Mouse (Mus musculus): ENCODE measurements at regions not wholly inside any gene's neighbourhood (a gene's known extent, or its start where the extent isn't known, plus 50 kb on each side); places are given as distances from the start of the nearest gene placed in this dataset.
A peak's percentile ranks its signal among the peaks of the same experiment; 100 is the strongest.

- Histone ChIP-seq H3K4me2 (no peak overlapping the region), H3K27ac (ENCODE audit: low read depth, low read length) (no peak overlapping the region), H3K4me3 (ENCODE audit: low read depth, low read length) (no peak overlapping the region), H3K9me3 (ENCODE audit: control insufficient read depth, low read length) (no peaks in the 10 kb centered on the region), H3K36me3 (ENCODE audit: control insufficient read depth, insufficient read depth, low read length) (no peaks in the 10 kb centered on the region), H3K27me3 (ENCODE audit: control insufficient read depth, insufficient read depth, low read length) (no peaks in the 10 kb centered on the region), H3K9ac (ENCODE audit: low read length) (no peak overlapping the region), H3K4me1 (ENCODE audit: control insufficient read depth, insufficient read depth, low read length) (no peaks in the 10 kb centered on the region)
- DNase-seq (ENCODE audit: low spot score, missing footprints) (no peak), ATAC-seq (ENCODE audit: low FRiP score) (no peak)
- WGBS = 89% methylated on average over 8 of the region's 8 CpGs
Observed at GRCm38 (mm10) chr13:99750729-99751128, 150.2 kb downstream of the Cartpt start.

GRCm38 (mm10) chr13:99749342-99749741 is 151.5 kb downstream of the Cartpt start:
- ATAC-seq (ENCODE audit: low FRiP score) (no peak), DNase-seq (ENCODE audit: low spot score, missing footprints) (no peak)
- Histone ChIP-seq H3K4me2 (no peak overlapping the region), H3K4me3 (ENCODE audit: low read depth, low read length) (no peak overlapping the region), H3K9me3 (ENCODE audit: control insufficient read depth, low read length) (no peaks in the 10 kb centered on the region), H3K9ac (ENCODE audit: low read length) (no peak overlapping the region), H3K36me3 (ENCODE audit: control insufficient read depth, insufficient read depth, low read length) (no peaks in the 10 kb centered on the region), H3K27ac (ENCODE audit: low read depth, low read length) (no peak overlapping the region), H3K4me1 (ENCODE audit: control insufficient read depth, insufficient read depth, low read length) (no peaks in the 10 kb centered on the region), H3K27me3 (ENCODE audit: control insufficient read depth, insufficient read depth, low read length) (no peaks in the 10 kb centered on the region)
- 91% methylated on average over 6 of the region's 6 CpGs for WGBS

DNA sequence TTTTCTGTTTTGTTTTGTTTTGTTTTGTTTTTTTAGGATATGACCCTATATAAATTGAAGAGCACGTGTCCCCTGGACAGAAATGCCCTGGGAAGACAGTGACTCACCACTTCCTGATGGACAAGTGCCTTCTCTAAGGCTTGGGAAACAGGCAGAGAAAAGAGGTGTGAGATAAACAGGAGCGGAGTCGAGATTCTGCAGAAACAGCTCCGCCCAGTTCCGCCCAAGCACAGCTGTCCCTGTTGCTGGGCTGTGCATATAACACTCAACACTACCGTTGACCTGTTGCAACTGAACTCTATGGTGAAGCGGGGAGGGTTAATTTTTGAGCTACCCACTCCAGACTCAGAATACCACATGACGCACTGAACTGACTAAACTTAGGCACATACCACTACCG is 152.8 kb downstream of the Cartpt start:
- WGBS = 84% methylated on average over 9 of the region's 9 CpGs
- no peaks in the 10 kb centered on the region for H3K27me3 ChIP-seq (ENCODE audit: control insufficient read depth, insufficient read depth, low read length)
- no peak overlapping the region for H3K9ac ChIP-seq (ENCODE audit: low read length)
- H3K36me3 ChIP-seq (ENCODE audit: control insufficient read depth, insufficient read depth, low read length) = no peaks in the 10 kb centered on the region
- ATAC-seq (ENCODE audit: low FRiP score) (no peak), DNase-seq (ENCODE audit: low spot score, missing footprints) (no peak)
- no peaks in the 10 kb centered on the region for H3K4me1 ChIP-seq (ENCODE audit: control insufficient read depth, insufficient read depth, low read length)
- no peaks in the 10 kb centered on the region for H3K9me3 ChIP-seq (ENCODE audit: control insufficient read depth, low read length)
- H3K4me2 ChIP-seq = no peak overlapping the region
- H3K4me3 ChIP-seq (ENCODE audit: low read depth, low read length) = no peak overlapping the region
- H3K27ac ChIP-seq (ENCODE audit: low read depth, low read length) = no peak overlapping the region

GRCm38 (mm10) chr13:99745526-99745925 is 155.4 kb downstream of the Cartpt start:
- no peaks in the 10 kb centered on the region for H3K36me3 ChIP-seq (ENCODE audit: control insufficient read depth, insufficient read depth, low read length)
- H3K4me2 ChIP-seq = no peak overlapping the region
- ATAC-seq (ENCODE audit: low FRiP score) = no peak
- peak; percentile 61 for DNase-seq (ENCODE audit: low spot score, missing footprints)
- 86% methylated on average over 6 of the region's 6 CpGs for WGBS
- no peaks in the 10 kb centered on the region for H3K9me3 ChIP-seq (ENCODE audit: control insufficient read depth, low read length)
- H3K4me1 ChIP-seq (ENCODE audit: control insufficient read depth, insufficient read depth, low read length) = no peaks in the 10 kb centered on the region
- no peaks in the 10 kb centered on the region for H3K27me3 ChIP-seq (ENCODE audit: control insufficient read depth, insufficient read depth, low read length)
- no peak overlapping the region for H3K4me3 ChIP-seq (ENCODE audit: low read depth, low read length)
- no peak overlapping the region for H3K27ac ChIP-seq (ENCODE audit: low read depth, low read length)
- H3K9ac ChIP-seq (ENCODE audit: low read length) = no peak overlapping the region

GRCm38 (mm10) chr13:99744790-99745120 is 156.1 kb downstream of the Cartpt start:
- H3K4me1 ChIP-seq (ENCODE audit: control insufficient read depth, insufficient read depth, low read length) = no peaks in the 10 kb centered on the region
- DNase-seq (ENCODE audit: low spot score, missing footprints) (no peak), ATAC-seq (ENCODE audit: low FRiP score) (no peak)
- H3K4me2 ChIP-seq = no peak overlapping the region
- no peaks in the 10 kb centered on the region for H3K27me3 ChIP-seq (ENCODE audit: control insufficient read depth, insufficient read depth, low read length)
- 74% methylated on average over 7 of the region's 7 CpGs for WGBS
- no peaks in the 10 kb centered on the region for H3K9me3 ChIP-seq (ENCODE audit: control insufficient read depth, low read length)
- no peak overlapping the region for H3K27ac ChIP-seq (ENCODE audit: low read depth, low read length)
- H3K36me3 ChIP-seq (ENCODE audit: control insufficient read depth, insufficient read depth, low read length) = no peaks in the 10 kb centered on the region
- no peak overlapping the region for H3K4me3 ChIP-seq (ENCODE audit: low read depth, low read length)
- H3K9ac ChIP-seq (ENCODE audit: low read length) = no peak overlapping the region

- Histone ChIP-seq H3K27me3 (ENCODE audit: control insufficient read depth, insufficient read depth, low read length) (no peaks in the 10 kb centered on the region), H3K36me3 (ENCODE audit: control insufficient read depth, insufficient read depth, low read length) (no peaks in the 10 kb centered on the region), H3K9ac (ENCODE audit: low read length) (no peak overlapping the region), H3K4me1 (ENCODE audit: control insufficient read depth, insufficient read depth, low read length) (no peaks in the 10 kb centered on the region), H3K9me3 (ENCODE audit: control insufficient read depth, low read length) (no peaks in the 10 kb centered on the region), H3K4me2 (no peak overlapping the region), H3K27ac (ENCODE audit: low read depth, low read length) (no peak overlapping the region), H3K4me3 (ENCODE audit: low read depth, low read length) (no peak overlapping the region)
- 47% methylated on average over 8 of the region's 8 CpGs for WGBS
- DNase-seq (ENCODE audit: low spot score, missing footprints) (peak; percentile 76), ATAC-seq (ENCODE audit: low FRiP score) (no peak)
Observed at GRCm38 (mm10) chr13:99743952-99744789, 156.7 kb downstream of the Cartpt start.

- no peak overlapping the region for H3K9ac ChIP-seq (ENCODE audit: low read length)
- H3K9me3 ChIP-seq (ENCODE audit: control insufficient read depth, low read length) = no peaks in the 10 kb centered on the region
- no peak overlapping the region for H3K4me2 ChIP-seq
- H3K4me3 ChIP-seq (ENCODE audit: low read depth, low read length) = no peak overlapping the region
- DNase-seq (ENCODE audit: low spot score, missing footprints) (no peak), ATAC-seq (ENCODE audit: low FRiP score) (no peak)
- no peaks in the 10 kb centered on the region for H3K36me3 ChIP-seq (ENCODE audit: control insufficient read depth, insufficient read depth, low read length)
- WGBS = 75% methylated on average over 2 of the region's 2 CpGs
- H3K4me1 ChIP-seq (ENCODE audit: control insufficient read depth, insufficient read depth, low read length) = no peaks in the 10 kb centered on the region
- no peak overlapping the region for H3K27ac ChIP-seq (ENCODE audit: low read depth, low read length)
- H3K27me3 ChIP-seq (ENCODE audit: control insufficient read depth, insufficient read depth, low read length) = no peaks in the 10 kb centered on the region
Observed at GRCm38 (mm10) chr13:99742507-99742906, 158.4 kb downstream of the Cartpt start.

- H3K27me3 ChIP-seq (ENCODE audit: control insufficient read depth, insufficient read depth, low read length) = no peaks in the 10 kb centered on the region
- no peaks in the 10 kb centered on the region for H3K4me1 ChIP-seq (ENCODE audit: control insufficient read depth, insufficient read depth, low read length)
- H3K4me2 ChIP-seq = no peak overlapping the region
- DNase-seq (ENCODE audit: low spot score, missing footprints) (no peak), ATAC-seq (ENCODE audit: low FRiP score) (no peak)
- H3K4me3 ChIP-seq (ENCODE audit: low read depth, low read length) = no peak overlapping the region
- H3K36me3 ChIP-seq (ENCODE audit: control insufficient read depth, insufficient read depth, low read length) = no peaks in the 10 kb centered on the region
- H3K9me3 ChIP-seq (ENCODE audit: control insufficient read depth, low read length) = no peaks in the 10 kb centered on the region
- WGBS = 81% methylated on average over 2 of the region's 2 CpGs
- no peak overlapping the region for H3K27ac ChIP-seq (ENCODE audit: low read depth, low read length)
- H3K9ac ChIP-seq (ENCODE audit: low read length) = no peak overlapping the region
Observed at GRCm38 (mm10) chr13:99741981-99742380, 158.9 kb downstream of the Cartpt start.

- 74% methylated on average over 1 of the region's 1 CpGs for WGBS
- H3K9me3 ChIP-seq (ENCODE audit: control insufficient read depth, low read length) = no peaks in the 10 kb centered on the region
Observed at GRCm38 (mm10) chr13:99739420-99739819, 161.5 kb downstream of the Cartpt start.

More at GRCm38 (mm10) chr13:99739420-99739819, 161.5 kb downstream of the Cartpt start:
- H3K4me3 ChIP-seq (ENCODE audit: low read depth, low read length) = no peak overlapping the region
- no peaks in the 10 kb centered on the region for H3K27me3 ChIP-seq (ENCODE audit: control insufficient read depth, insufficient read depth, low read length)
- ATAC-seq (ENCODE audit: low FRiP score) (no peak), DNase-seq (ENCODE audit: low spot score, missing footprints) (no peak)
- no peak overlapping the region for H3K9ac ChIP-seq (ENCODE audit: low read length)
- H3K36me3 ChIP-seq (ENCODE audit: control insufficient read depth, insufficient read depth, low read length) = no peaks in the 10 kb centered on the region
- H3K27ac ChIP-seq (ENCODE audit: low read depth, low read length) = no peak overlapping the region
- no peak overlapping the region for H3K4me2 ChIP-seq
- H3K4me1 ChIP-seq (ENCODE audit: control insufficient read depth, insufficient read depth, low read length) = no peaks in the 10 kb centered on the region
